Mouse (Mus musculus) intestine, postnatal 0 days (tissue): ENCODE results near the gene Zfp169. TPM values are rescaled to one million over a fixed set of nuclear protein-coding genes. Genes with fewer than 3 reads are reported as not detected.
A peak's percentile ranks its signal among the peaks of the same experiment; 100 is the strongest.

Experiments used
- ATAC-seq: fragments of 200-750 bp; cut with Nextera tagmentation; 2 replicates; pipeline ENCODE4 v1.8.0; 2017; ENCODE audit warnings: mild to moderate bottlenecking, moderate TSS enrichment, moderate library complexity
- H3K27ac ChIP-seq: fragments of 300-500 bp; sonication (generic); 2 replicates; pipeline ENCODE4 v1.5.1; 2014; ENCODE audit warnings: mild to moderate bottlenecking, low read depth, low read length, moderate library complexity
- H3K27me3 ChIP-seq: fragments of 300-500 bp; sonication (generic); replicated peaks from 2 replicates; pipeline ENCODE4 v1.6.1; 2014; ENCODE audit warnings: low read length, mixed read lengths; ENCODE audit not compliant: control insufficient read depth, insufficient read depth
- H3K36me3 ChIP-seq: fragments of 300-500 bp; sonication (generic); 2 replicates; pipeline ENCODE4 v1.6.1; 2014; ENCODE audit warnings: mild to moderate bottlenecking, moderate library complexity; ENCODE audit not compliant: control insufficient read depth, insufficient read depth
- H3K4me1 ChIP-seq: fragments of 300-500 bp; sonication (generic); replicated peaks from 2 replicates; pipeline ENCODE4 v1.6.1; 2014; ENCODE audit warnings: antibody characterized with exemption, low read length, mixed read lengths; ENCODE audit not compliant: control insufficient read depth, insufficient read depth
- H3K4me2 ChIP-seq: fragments of 300-500 bp; sonication (generic); replicated peaks from 2 replicates; pipeline ENCODE4 v1.6.1; 2014; ENCODE audit warnings: low read depth, mild to moderate bottlenecking, moderate library complexity
- H3K4me3 ChIP-seq: fragments of 300-500 bp; sonication (generic); 2 replicates; pipeline ENCODE4 v1.5.1; 2014; ENCODE audit warnings: low read depth, low read length
- H3K9ac ChIP-seq: fragments of 300-500 bp; sonication (generic); 2 replicates; pipeline ENCODE4 v1.6.1; 2014; ENCODE audit warnings: mild to moderate bottlenecking, low read depth, low read length
- H3K9me3 ChIP-seq: fragments of 300-500 bp; sonication (generic); 2 replicates; pipeline ENCODE4 v1.6.1; 2016; ENCODE audit warnings: mixed run types; ENCODE audit not compliant: control insufficient read depth
- CTCF ChIP-seq: sonication (generic); IDR thresholded peaks from 2 replicates; pipeline ENCODE4 v1.5.1; 2016; ENCODE audit warnings: low read depth, mild to moderate bottlenecking, control low read depth, antibody characterized with exemption, moderate library complexity
- WGBS: fragments of 180-500 bp; shearing (Covaris S2); extraction: QIAGEN DNeasy Blood & Tissue Kit; methylation state at CpG from one replicate; pipeline ENCODE4 v1.1.7; 2014; 5-methylcytosine and 5-hydroxymethylcytosine counted together
- polyA plus RNA-seq: library from polyadenylated mRNA; unstranded; fragments of >200 nt; fragmentation: Nextera tagmentation; extraction: Ambion mirVana; gene quantifications from 2 replicates; pipeline ENCODE4 v1.2.1, GENCODE M21; 2015

The Zfp169 gene
- polyA plus RNA-seq, 1 experiment from 2014 or later, result 1.6 TPM

- peak overlapping the region; percentile 100 for H3K9ac ChIP-seq
- H3K27ac ChIP-seq, result peak overlapping the region; percentile 100; the same call in 1 of the 2 replicates
- peaks cover 14% of the 10 kb centered on the region; the same call in 1 of the 2 replicates for H3K4me1 ChIP-seq
- 24% methylated on average over 4 of the region's 4 CpGs for WGBS
- no peak for TF ChIP-seq CTCF
- H3K36me3 ChIP-seq, result no peaks in the 10 kb centered on the region
- H3K9me3 ChIP-seq, result no peaks in the 10 kb centered on the region
- ATAC-seq, result no peak
- H3K27me3 ChIP-seq, result no peaks in the 10 kb centered on the region
- peak overlapping the region; percentile 61 for H3K4me2 ChIP-seq
- H3K4me3 ChIP-seq, result peak overlapping the region; percentile 95
These were observed 31.6 kb upstream of the Zfp169 start for GRCm38 (mm10) chr13:48544867-48545266.

GRCm38 (mm10) chr13:48544391-48544790, 31.1 kb upstream of the Zfp169 start:
- peaks cover 14% of the 10 kb centered on the region; the same call in 1 of the 2 replicates for H3K4me1 ChIP-seq
- H3K4me2 ChIP-seq, result peak overlapping the region; percentile 61
- H3K4me3 ChIP-seq, result peak overlapping the region; percentile 95
- TF ChIP-seq CTCF, result no peak
- no peaks in the 10 kb centered on the region for H3K36me3 ChIP-seq
- no peak overlapping the region for H3K27ac ChIP-seq
- no peaks in the 10 kb centered on the region for H3K27me3 ChIP-seq
- no peaks in the 10 kb centered on the region for H3K9me3 ChIP-seq
- no peak for ATAC-seq
- H3K9ac ChIP-seq, result no peak overlapping the region

- WGBS, result 23% methylated on average over 1 of the region's 1 CpGs
- Histone ChIP-seq H3K4me1 (peaks cover 11% of the 10 kb centered on the region; the same call in 1 of the 2 replicates), H3K9me3 (no peaks in the 10 kb centered on the region), H3K27ac (no peak overlapping the region), H3K9ac (no peak overlapping the region), H3K4me2 (peak overlapping the region; percentile 21; the same call in 1 of the 2 replicates), H3K36me3 (peaks cover 14% of the 10 kb centered on the region), H3K27me3 (no peaks in the 10 kb centered on the region), H3K4me3 (no peak overlapping the region)
- TF ChIP-seq CTCF, result no peak
- no peak for ATAC-seq
These were observed 27.2 kb upstream of the Zfp169 start for GRCm38 (mm10) chr13:48540488-48540887.

GRCm38 (mm10) chr13:48533441-48533840, 20.2 kb upstream of the Zfp169 start:
- Histone ChIP-seq H3K27ac (no peak overlapping the region), H3K4me1 (no peaks in the 10 kb centered on the region), H3K9me3 (no peaks in the 10 kb centered on the region), H3K4me2 (no peak overlapping the region), H3K9ac (no peak overlapping the region), H3K4me3 (no peak overlapping the region), H3K27me3 (no peaks in the 10 kb centered on the region), H3K36me3 (peaks cover 14% of the 10 kb centered on the region)
- ATAC-seq, result no peak
- WGBS, result 88% methylated on average over 5 of the region's 5 CpGs
- no peak for TF ChIP-seq CTCF

- TF ChIP-seq CTCF, result no peak
- Histone ChIP-seq H3K4me3 (no peak overlapping the region), H3K27ac (no peak overlapping the region), H3K4me2 (no peak overlapping the region), H3K9me3 (no peaks in the 10 kb centered on the region), H3K9ac (no peak overlapping the region), H3K27me3 (no peaks in the 10 kb centered on the region), H3K4me1 (no peaks in the 10 kb centered on the region), H3K36me3 (peaks cover 4% of the 10 kb centered on the region; the same call in 1 of the 2 replicates)
- 67% methylated on average over 2 of the region's 2 CpGs for WGBS
- ATAC-seq, result no peak
These were observed 18.2 kb upstream of the Zfp169 start for GRCm38 (mm10) chr13:48531448-48531847.

- Histone ChIP-seq H3K9me3 (no peaks in the 10 kb centered on the region), H3K9ac (no peak overlapping the region), H3K27me3 (no peaks in the 10 kb centered on the region), H3K4me2 (no peak overlapping the region), H3K27ac (no peak overlapping the region), H3K4me3 (no peak overlapping the region), H3K4me1 (no peaks in the 10 kb centered on the region), H3K36me3 (peaks cover under 1% of the 10 kb centered on the region; the same call in 1 of the 2 replicates)
- 40% methylated on average over 2 of the region's 2 CpGs for WGBS
- ATAC-seq, result no peak
- no peak for TF ChIP-seq CTCF
These were observed 17.4 kb upstream of the Zfp169 start for GRCm38 (mm10) chr13:48530685-48531084.

GRCm38 (mm10) chr13:48529028-48529427, 15.8 kb upstream of the Zfp169 start:
- no peak overlapping the region for H3K9ac ChIP-seq
- no peaks in the 10 kb centered on the region for H3K4me1 ChIP-seq
- no peaks in the 10 kb centered on the region for H3K36me3 ChIP-seq
- no peaks in the 10 kb centered on the region for H3K9me3 ChIP-seq
- 54% methylated on average over 2 of the region's 2 CpGs for WGBS
- H3K27me3 ChIP-seq, result no peaks in the 10 kb centered on the region
- no peak for ATAC-seq
- H3K4me2 ChIP-seq, result no peak overlapping the region
- H3K27ac ChIP-seq, result no peak overlapping the region
- no peak overlapping the region for H3K4me3 ChIP-seq
- no peak for TF ChIP-seq CTCF
